Mouse (Mus musculus): ENCODE measurements around the gene Arpc5.

DNA sequence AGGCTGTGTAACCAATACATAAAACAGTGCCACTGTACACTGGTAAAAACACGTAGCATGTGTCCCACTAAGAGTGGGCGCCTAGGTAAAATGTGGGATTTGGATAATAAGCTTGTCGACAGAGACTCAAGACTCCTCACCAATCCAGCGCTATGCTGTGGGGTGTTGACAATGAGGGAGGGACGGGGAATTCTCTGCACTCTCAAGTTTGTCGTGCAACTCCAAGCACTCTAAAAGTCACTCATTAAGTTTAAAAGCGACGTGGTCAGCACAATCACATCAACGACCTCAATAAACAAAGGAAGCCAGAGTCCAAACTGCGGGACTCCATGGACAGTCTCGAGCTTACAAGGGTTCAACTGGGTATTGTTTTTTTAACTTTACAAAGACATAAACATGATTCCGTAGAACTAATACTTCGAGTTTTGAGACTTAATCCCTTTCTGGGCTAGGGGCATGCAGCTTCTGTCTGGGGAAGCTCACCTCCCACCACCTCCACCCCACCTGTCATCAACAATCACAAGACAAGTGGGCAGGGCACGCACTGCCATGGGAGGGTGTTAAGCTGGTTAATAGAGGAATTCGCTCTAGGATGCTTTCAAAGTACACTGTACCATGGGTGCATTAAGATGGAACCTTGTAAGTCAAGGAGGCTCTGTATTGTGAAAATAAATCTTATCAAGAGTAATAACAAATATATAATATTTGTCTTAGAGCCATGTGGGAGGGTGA lies 23.1 kb upstream of the Arpc5 start:
- no peak for TF ChIP-seq CTCF (IDR thresholded peaks at IDR 0.05; ENCODE audit: low read depth)
- TF ChIP-seq EP300 (IDR thresholded peaks at IDR 0.05; ENCODE audit: low read depth) = no peak
